Mouse (Mus musculus) adrenal gland, postnatal 14 days (tissue): ENCODE data around the gene Stau1. TPM values are rescaled to one million over a fixed set of nuclear protein-coding genes. Genes with fewer than 3 reads are reported as not detected.

Experiments used
- DNase-seq: peaks from one replicate; pipeline ENCODE4 v3.0.0; 2021; ENCODE audit warnings: mixed read lengths
- total RNA-seq: library from RNA; stranded (reverse); gene quantifications from 2 replicates; pipeline ENCODE4 v1.2.3, GENCODE M21; 2021

The Stau1 gene
- total RNA-seq, 1 experiment from 2014 or later, result 69.9 TPM

DNA sequence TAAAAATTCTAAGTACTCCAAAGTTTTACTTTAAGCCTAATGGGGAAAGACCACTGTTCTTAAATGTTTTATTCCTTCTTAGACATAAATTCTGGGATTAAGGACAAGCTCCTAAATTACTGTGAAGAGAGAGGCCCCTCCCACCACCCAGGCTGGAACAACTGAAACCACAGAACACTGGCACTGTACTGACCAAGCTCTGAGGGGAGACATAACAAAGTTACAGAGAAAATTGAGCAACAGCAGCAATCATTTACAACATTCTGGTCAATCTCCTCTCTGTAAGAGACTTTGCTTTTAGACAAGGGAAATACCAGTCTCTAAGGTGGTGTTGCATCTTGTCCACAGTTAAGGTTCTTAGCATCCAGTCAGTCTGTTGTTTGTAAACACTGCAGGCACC is 4.2 kb downstream of the Stau1 start:
- DNase-seq, result peak; percentile 28

DNA sequence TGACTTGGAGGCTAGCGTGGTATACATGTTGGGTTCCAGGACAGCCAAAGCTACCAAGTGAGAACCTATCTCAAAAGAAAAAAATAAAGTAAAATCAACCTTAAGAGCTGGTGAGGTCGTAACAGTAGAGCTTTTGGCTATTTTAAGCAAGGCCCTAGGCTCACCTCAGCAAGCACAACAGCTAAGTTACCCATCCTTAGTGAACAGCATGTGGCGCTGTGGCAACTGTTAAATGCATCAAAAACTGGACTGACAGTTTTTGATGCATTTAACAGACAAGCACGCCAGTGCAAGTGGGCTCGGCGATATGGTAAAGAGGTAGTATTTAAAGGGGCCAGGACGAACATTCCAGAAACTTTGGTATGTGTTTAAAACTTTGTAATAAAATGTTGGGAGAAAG is 5.2 kb downstream of the Stau1 start:
- DNase-seq, result no peak

DNA sequence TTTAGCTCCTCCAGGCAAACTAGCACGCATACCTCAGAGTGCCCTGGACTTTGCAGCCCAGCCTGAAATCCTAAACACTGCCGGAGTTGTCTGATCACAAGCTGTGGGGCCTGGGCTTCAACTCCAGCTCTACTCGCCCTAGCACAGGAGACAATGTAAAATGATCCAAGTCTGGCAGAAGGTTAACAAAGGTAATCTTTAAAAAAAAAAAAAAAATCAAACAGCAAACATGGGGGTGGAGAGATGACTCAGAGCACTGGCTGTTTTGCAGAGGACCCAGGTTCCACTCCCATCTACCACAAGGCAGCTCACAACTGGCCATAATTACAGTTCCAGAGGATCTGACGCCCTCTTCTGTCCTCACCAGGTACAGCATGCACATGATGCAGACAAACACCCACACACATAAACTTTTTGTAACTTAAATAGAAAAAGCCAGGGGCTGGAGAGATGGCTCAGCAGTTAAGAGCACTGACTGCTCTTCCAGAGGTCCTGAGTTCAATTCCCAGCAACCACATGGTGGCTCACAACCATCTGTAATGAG is 12.7 kb downstream of the Stau1 start:
- no peak for DNase-seq

GRCm38 (mm10) chr2:166980161-166980560 is 15.9 kb downstream of the Stau1 start:
- no peak for DNase-seq

- no peak for DNase-seq
Observed at GRCm38 (mm10) chr2:166977490-166977889, 18.6 kb downstream of the Stau1 start.

- no peak for DNase-seq
Observed at GRCm38 (mm10) chr2:166976356-166976755, 19.7 kb downstream of the Stau1 start.

DNA sequence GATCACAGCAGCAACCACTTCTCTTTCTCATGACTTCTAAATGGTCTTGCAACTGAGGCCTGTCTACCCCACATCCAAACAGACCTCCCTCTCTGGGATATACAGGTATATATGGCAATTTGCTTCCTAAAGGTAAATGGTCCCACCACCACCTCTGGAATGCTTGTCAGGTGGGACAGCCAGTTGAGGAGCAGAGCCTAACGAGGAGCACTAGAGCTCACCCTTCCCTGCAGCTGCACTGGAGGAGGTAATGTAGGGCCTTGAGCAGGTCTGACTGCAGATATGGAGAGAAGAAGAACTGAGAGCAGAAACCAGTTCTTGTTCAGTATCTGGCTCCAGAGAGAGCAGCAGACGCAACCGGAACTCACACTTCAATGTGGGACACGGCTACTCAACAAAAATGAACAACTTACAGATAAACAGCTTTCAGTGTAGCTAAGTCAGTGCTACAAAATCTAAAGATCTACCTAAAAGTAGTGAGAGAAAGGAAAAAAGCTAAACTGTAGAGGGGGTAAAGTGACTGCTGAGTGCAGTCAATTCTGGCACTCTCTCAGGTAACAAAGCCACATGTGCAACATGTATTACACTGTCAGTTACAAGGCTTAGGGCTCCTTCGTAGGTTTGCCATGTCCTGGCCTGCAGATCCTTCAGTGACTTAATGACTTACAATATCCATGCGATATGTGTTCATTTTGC is 21.8 kb downstream of the Stau1 start:
- no peak for DNase-seq

GRCm38 (mm10) chr2:166973153-166973552 is 22.9 kb downstream of the Stau1 start:
- no peak for DNase-seq

DNA sequence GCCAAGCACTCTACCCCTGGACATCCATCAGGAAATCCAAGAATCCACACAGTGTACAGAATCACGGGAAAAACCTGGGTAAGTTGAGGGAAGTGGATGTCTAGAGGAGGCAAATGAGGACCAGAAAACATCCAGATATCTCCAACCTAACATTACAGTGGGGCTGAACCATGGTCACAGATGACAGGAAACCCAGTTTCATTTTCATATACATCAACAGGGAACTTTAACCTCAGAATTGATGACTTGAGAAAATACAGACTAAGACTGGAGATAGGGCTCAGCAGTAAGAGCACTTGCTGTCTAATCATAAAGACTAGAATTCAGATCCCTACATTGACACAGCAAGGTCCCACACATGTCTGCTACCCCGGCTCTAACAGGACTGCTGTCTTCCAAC is 31.3 kb downstream of the Stau1 start:
- DNase-seq, result no peak

- no peak for DNase-seq
Observed at GRCm38 (mm10) chr2:166963257-166963656, 32.8 kb downstream of the Stau1 start.

DNA sequence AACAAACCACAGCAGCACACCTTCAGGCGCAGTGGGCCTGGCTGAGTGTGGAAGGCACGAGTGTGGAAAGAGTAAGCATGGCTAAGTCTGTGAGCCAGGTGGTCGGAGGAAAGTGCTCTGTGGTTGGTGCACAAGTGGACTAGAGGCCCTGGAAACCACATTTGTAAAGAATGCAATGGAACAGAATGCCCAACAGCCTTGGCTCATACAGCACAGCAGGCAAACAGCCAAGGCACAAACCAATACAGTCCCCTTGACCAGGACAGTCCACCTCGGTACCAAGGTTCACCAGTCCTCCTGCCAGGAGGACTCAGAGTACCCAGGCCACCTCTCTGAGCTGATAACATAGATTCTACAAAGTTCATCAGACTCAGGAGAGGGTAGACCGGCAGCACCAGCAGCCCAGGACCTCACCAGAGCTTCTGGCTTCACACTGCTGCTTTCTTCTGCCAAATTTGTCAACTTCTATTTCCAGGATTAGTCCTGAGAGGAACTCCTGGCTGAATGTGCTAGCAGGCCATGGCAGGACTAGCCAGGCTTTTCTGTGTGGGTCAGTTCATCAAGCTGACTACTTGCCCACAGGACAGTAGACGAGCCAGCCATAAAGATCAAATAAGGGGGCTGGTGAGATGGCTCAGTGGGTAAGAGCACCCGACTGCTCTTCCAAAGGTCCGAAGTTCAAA is 35.3 kb downstream of the Stau1 start:
- DNase-seq, result peak; percentile 40

- DNase-seq, result peak; percentile 57
Observed at GRCm38 (mm10) chr2:166956805-166957204, 39.3 kb downstream of the Stau1 start.

DNA sequence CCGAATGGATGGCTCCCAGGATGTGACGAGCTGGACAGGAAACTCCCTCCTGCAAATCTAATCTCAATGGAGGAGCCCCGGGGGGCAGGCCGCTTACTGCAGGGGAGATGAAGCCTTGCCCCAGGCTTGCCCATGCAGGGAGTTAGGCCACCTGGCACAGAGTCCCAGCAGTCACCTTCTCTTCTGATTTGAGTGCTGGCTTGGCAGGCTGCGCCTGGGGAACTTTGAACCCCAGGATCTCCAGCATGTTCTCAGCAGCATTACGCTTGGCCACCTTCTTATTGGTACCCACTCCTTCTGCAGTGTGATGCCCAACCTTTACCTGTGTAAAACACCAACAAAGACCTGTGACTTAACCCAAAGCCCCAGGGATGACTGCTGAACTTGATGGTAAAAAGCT is 43.9 kb downstream of the Stau1 start:
- DNase-seq, result no peak

DNA sequence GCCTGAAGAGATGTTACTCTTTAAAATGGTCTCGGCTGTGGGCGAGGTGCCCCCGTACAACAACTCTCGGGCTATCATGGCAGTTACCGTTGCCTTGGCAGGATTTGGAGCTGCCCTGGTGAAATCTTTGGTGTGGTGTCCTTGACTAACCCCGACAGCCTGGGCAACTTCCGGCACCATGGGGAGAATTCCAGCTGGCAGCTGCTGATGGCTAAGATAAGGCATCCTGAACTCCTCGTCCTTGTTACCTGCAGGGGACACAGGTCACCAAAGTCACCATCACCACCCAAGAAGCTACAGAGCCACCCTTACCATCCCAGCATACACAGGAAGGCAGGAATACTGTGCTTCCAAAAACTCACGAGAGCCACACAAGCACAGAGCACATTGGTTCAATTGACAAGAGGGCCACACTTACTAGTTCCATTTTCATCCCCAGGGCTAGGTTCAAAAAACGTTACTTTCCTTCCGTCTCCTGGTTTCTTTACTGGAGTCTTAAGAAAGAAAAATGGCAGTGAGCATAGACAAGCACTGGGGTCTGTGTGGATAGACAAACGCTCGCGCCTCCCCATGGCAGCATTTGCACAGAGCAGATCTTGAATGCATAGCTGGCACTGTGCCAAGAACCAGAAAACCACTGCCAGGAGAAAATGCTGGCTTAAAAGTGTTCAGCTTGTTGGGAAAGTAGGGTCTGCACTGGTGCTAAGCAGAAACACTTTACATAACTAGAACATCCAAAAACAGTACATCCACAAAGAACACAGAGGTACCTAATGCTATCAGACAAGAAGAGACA is 45.0 kb downstream of the Stau1 start:
- DNase-seq, result peak; percentile 59

DNA sequence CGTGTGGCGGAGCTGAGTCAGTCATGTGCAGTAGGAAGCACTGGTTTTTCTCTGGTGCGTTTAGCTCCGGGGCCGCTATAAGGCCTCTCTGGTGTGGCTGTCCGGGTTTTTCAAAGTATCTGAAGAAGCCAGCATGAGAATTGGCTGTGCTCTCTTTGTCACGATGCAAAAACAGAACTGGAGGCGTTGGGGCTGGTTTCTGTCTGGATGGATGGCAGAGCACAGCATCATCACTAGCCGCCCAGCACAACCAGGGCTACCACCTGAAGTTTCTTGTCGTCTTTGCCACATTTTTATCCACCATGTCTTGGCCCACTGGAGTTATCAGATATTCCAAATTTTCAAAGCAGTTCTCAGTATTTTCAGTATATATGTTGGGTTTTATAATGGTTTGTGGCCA is 47.2 kb downstream of the Stau1 start:
- DNase-seq, result no peak

DNA sequence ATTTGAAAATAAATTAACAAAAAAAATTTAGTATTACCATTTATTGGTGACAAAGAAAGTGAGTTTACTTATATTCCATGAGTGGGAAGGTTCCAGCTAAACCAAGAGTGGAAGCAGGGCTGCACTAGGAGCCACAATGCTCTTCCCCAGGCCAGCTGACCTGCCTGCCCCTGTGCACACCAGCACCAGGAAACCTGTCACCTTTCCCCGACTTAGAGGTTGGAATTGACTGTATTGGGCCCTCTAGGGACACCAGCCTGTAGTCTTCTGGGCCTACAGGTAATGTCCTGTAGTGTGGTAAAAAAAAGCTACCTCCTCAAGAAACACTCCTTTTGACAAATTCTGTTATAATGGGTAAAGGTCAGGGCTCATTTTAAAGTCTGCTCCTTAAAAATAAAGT is 47.9 kb downstream of the Stau1 start:
- DNase-seq, result no peak

DNA sequence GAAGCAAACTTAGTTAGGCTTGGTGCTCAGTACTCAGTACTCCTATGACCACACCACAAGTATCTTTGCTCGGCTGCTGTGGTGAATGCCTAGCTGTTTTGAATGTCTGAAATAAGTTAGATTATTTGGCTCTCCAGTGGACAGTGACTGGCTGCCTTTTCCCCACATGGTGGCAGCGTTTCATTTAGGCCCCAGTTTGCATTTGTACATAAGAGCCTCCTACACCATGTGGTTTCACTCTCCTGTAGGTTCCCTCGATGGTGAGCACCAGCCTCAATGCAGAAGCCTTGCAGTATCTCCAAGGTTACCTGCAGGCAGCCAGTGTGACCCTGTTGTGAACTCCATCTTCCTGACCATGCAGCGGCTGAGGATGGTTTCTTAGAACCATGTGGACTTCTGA is 50.6 kb downstream of the Stau1 start:
- DNase-seq, result no peak

GRCm38 (mm10) chr2:166944346-166944745 is 51.8 kb downstream of the Stau1 start:
- no peak for DNase-seq

GRCm38 (mm10) chr2:166943146-166943545 is 53.0 kb downstream of the Stau1 start:
- DNase-seq, result no peak

DNA sequence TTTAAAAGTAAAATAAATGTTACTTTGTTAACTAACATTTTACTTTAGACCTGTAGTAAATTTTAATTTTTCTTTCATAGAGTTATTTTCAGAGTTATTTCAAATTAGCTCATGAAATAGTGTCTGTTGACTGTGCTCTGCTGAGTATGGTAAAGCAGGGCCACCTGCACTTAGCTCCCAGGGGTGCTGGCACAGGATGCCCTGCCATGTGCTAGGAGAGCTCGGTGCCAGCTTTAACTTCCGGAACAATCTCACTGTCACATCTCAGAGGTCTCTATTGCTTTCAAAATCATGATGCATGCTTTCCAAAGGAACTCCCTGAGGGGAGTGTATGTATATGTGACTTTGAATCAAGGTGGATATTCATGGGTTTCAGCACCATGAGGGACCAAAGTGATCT is 59.9 kb downstream of the Stau1 start:
- DNase-seq, result no peak

- DNase-seq, result no peak
Observed at GRCm38 (mm10) chr2:166935582-166935981, 60.5 kb downstream of the Stau1 start.

- DNase-seq, result no peak
Observed at GRCm38 (mm10) chr2:166934416-166934815, 61.7 kb downstream of the Stau1 start.

DNA sequence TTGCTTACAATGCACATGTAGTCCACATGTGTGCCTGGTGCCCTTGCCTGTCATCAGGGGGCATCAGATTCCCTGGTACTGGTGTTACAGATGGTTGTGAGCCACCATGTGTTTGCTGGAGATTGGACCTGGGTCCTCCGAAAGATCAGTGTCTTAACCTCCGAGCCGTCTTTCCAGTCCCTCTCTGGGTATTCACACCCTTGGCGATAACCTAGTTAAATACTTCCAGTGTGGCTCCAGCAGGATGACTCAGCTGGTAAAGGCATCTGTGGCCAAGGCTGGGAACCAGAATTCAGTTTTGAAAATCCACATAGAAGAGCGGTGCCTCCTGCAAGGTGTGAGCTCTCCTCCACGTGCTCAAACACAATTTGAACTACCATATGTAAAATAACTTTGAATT is 62.2 kb downstream of the Stau1 start:
- DNase-seq, result no peak
